Comparison of ENCODE assay signal across 16 mouse cellular contexts in genomic region chr16:10642857-10643633, GRCm38 (mm10).
DNase-seq lines count a peak whose midpoint lies in the region; ATAC-seq lines count a peak whose summit lies in the region.
"Had no signal": no experiment of that assay in that cellular context is flagged by ENCODE, and none has a peak within 500 bp of the region (broad histone marks: within the 10 kb centered on the region; RNA-seq: fewer than 3 reads in every experiment).

No protein-coding gene starts in this region.

- no peak overlapping the region for H3K9ac ChIP-seq in limb, embryonic 13.5 days
- no peak overlapping the region for H3K9ac ChIP-seq in intestine, embryonic 14.5 days (ENCODE audit: low read length)
- H3K9ac ChIP-seq in stomach, embryonic 16.5 days (ENCODE audit: low read length), result no peak overlapping the region
- H3K9ac ChIP-seq: forebrain, embryonic 15.5 days; heart, embryonic 13.5 days; hindbrain, embryonic 13.5 days had no signal

- WGBS in limb, embryonic 13.5 days, result 38% methylated on average over 4 of the region's 4 CpGs
- WGBS in limb, embryonic 10.5 days, result 65% methylated on average over 4 of the region's 4 CpGs
- WGBS in intestine, embryonic 14.5 days, result 51% methylated on average over 4 of the region's 4 CpGs
- 46% methylated on average over 4 of the region's 4 CpGs for WGBS in stomach, embryonic 16.5 days

- no peak overlapping the region for H3K4me3 ChIP-seq in limb, embryonic 13.5 days
- no peak overlapping the region for H3K4me3 ChIP-seq in limb, embryonic 10.5 days
- H3K4me3 ChIP-seq in intestine, embryonic 14.5 days (ENCODE audit: low read depth, low read length), result no peak overlapping the region
- H3K4me3 ChIP-seq in stomach, embryonic 16.5 days (replicated peaks; ENCODE audit: low read length), result no peak overlapping the region
- H3K4me3 ChIP-seq: forebrain, embryonic 15.5 days; heart, embryonic 13.5 days; hindbrain, embryonic 13.5 days had no signal

- H3K4me1 ChIP-seq in limb, embryonic 13.5 days, result peaks cover 33% of the 10 kb centered on the region
- H3K4me1 ChIP-seq in limb, embryonic 10.5 days, result peaks cover 26% of the 10 kb centered on the region
- H3K4me1 ChIP-seq in intestine, embryonic 14.5 days (replicated peaks; ENCODE audit: control insufficient read depth, insufficient read depth, low read length), result peaks cover 3% of the 10 kb centered on the region; the same call in 1 of the 2 replicates
- H3K4me1 ChIP-seq in stomach, embryonic 16.5 days (ENCODE audit: control insufficient read depth, insufficient read depth, low read length), result peaks cover 7% of the 10 kb centered on the region
- H3K4me1 ChIP-seq: forebrain, embryonic 15.5 days had no signal

- no peaks in the 10 kb centered on the region for H3K9me3 ChIP-seq in limb, embryonic 13.5 days
- no peaks in the 10 kb centered on the region for H3K9me3 ChIP-seq in limb, embryonic 10.5 days (replicated peaks)
- H3K9me3 ChIP-seq in intestine, embryonic 14.5 days (ENCODE audit: control insufficient read depth, low read length), result no peaks in the 10 kb centered on the region
- H3K9me3 ChIP-seq in stomach, embryonic 16.5 days (replicated peaks; ENCODE audit: control insufficient read depth, low read length), result no peaks in the 10 kb centered on the region
- H3K9me3 ChIP-seq: forebrain, embryonic 15.5 days; heart, embryonic 13.5 days; hindbrain, embryonic 13.5 days had no signal

- DNase-seq in limb, embryonic 10.5 days (ENCODE audit: low spot score), result no peak
- peak; percentile 15 for DNase-seq in c-Kit-positive CD71-positive TER-119-positive erythroid progenitor cells, embryonic 14.5 days (ENCODE audit: low spot score)
- no peak for DNase-seq in intestine, embryonic 14.5 days (ENCODE audit: low spot score)
- DNase-seq in kidney, adult 9 months, result no peak
- no peak for DNase-seq in adrenal gland, postnatal 10 days
- DNase-seq: cerebellum, adult 11 months; kidney, adult 2 months; lung, postnatal 4 days; midbrain, embryonic 14.5 days had no signal

- 0 out of 2 replicates have a peak, but pooled peaks have one; percentile 30 for ATAC-seq in limb, embryonic 13.5 days (ENCODE audit: low FRiP score, low read depth)
- peak; percentile 65; the same call in 1 of the 2 replicates for ATAC-seq in intestine, embryonic 14.5 days (replicated peaks; ENCODE audit: low FRiP score, low TSS enrichment, low read depth)
- ATAC-seq in stomach, embryonic 16.5 days (ENCODE audit: insufficient read depth, low FRiP score), result 0 out of 2 replicates have a peak, but pooled peaks have one; percentile 32
- ATAC-seq: activated CD4-positive, CD25-positive, alpha-beta regulatory T cell, adult 4 months; CD4-positive, CD25-positive, alpha-beta regulatory T cell, adult 4 months; forebrain, embryonic 15.5 days had no signal

- H3K27me3 ChIP-seq in limb, embryonic 13.5 days, result 0 out of 2 replicates have a peak, but pooled peaks cover 5% of the 10 kb centered on the region
- H3K27me3 ChIP-seq in limb, embryonic 10.5 days (ENCODE audit: low read depth, poor library complexity, severe bottlenecking), result no peaks in the 10 kb centered on the region
- no peaks in the 10 kb centered on the region for H3K27me3 ChIP-seq in intestine, embryonic 14.5 days (replicated peaks; ENCODE audit: control insufficient read depth, insufficient read depth, low read length)
- no peaks in the 10 kb centered on the region for H3K27me3 ChIP-seq in stomach, embryonic 16.5 days (ENCODE audit: control insufficient read depth, insufficient read depth, low read length)
- H3K27me3 ChIP-seq: forebrain, embryonic 15.5 days; heart, embryonic 13.5 days; hindbrain, embryonic 13.5 days had no signal

- H3K4me2 ChIP-seq in limb, embryonic 13.5 days (replicated peaks), result no peak overlapping the region
- H3K4me2 ChIP-seq in intestine, embryonic 14.5 days (ENCODE audit: low read length), result no peak overlapping the region
- no peak overlapping the region for H3K4me2 ChIP-seq in stomach, embryonic 16.5 days (ENCODE audit: low read depth, low read length)
- H3K4me2 ChIP-seq: forebrain, embryonic 15.5 days; heart, embryonic 13.5 days; hindbrain, embryonic 13.5 days had no signal

- no peaks in the 10 kb centered on the region for H3K36me3 ChIP-seq in limb, embryonic 13.5 days
- no peaks in the 10 kb centered on the region for H3K36me3 ChIP-seq in limb, embryonic 10.5 days
- H3K36me3 ChIP-seq in intestine, embryonic 14.5 days (ENCODE audit: control insufficient read depth, insufficient read depth, low read length), result no peaks in the 10 kb centered on the region
- no peaks in the 10 kb centered on the region for H3K36me3 ChIP-seq in stomach, embryonic 16.5 days (ENCODE audit: control insufficient read depth, insufficient read depth, low read length)
- H3K36me3 ChIP-seq: forebrain, embryonic 15.5 days; heart, embryonic 13.5 days had no signal

- H3K27ac ChIP-seq in limb, embryonic 13.5 days, result no peak overlapping the region
- no peak overlapping the region for H3K27ac ChIP-seq in limb, embryonic 10.5 days
- peak overlapping the region; percentile 47 for H3K27ac ChIP-seq in intestine, embryonic 14.5 days (ENCODE audit: low read depth)
- no peak overlapping the region for H3K27ac ChIP-seq in stomach, embryonic 16.5 days (ENCODE audit: low read length)
- H3K27ac ChIP-seq: forebrain, embryonic 15.5 days; heart, embryonic 13.5 days; hindbrain, embryonic 13.5 days had no signal
